Mouse (Mus musculus) WW6 (cell line): ENCODE data around the gene Arhgap29.

Source experiments
- DNase-seq: peaks from one replicate; pipeline ENCODE4 v3.0.0-alpha.2; 2013; ENCODE audit warnings: low read depth, low spot score

Gene Arhgap29

GRCm38 (mm10) chr3:121952041-121952591 lies at the start of gene Arhgap29:
TSS of gene Arhgap29 (plus strand) at chr3:121952541.
- no peak for DNase-seq

GRCm38 (mm10) chr3:121902729-121903128 lies 49.6 kb upstream of the Arhgap29 start:
- DNase-seq: no peak

- DNase-seq: no peak
Observed at GRCm38 (mm10) chr3:121903286-121903685, 49.1 kb upstream of the Arhgap29 start.

GRCm38 (mm10) chr3:121903695-121904094 lies 48.6 kb upstream of the Arhgap29 start:
- no peak for DNase-seq

- no peak for DNase-seq
Observed at GRCm38 (mm10) chr3:121904476-121904875, 47.9 kb upstream of the Arhgap29 start.

- DNase-seq: no peak
Observed at GRCm38 (mm10) chr3:121906623-121907022, 45.7 kb upstream of the Arhgap29 start.

- no peak for DNase-seq
Observed at GRCm38 (mm10) chr3:121909155-121909554, 43.2 kb upstream of the Arhgap29 start.

GRCm38 (mm10) chr3:121913476-121913875 lies 38.9 kb upstream of the Arhgap29 start:
- no peak for DNase-seq

GRCm38 (mm10) chr3:121914459-121915185 lies 37.7 kb upstream of the Arhgap29 start:
- no peak for DNase-seq

- DNase-seq: no peak
Observed at GRCm38 (mm10) chr3:121915191-121915590, 37.1 kb upstream of the Arhgap29 start.

GRCm38 (mm10) chr3:121916802-121917532 lies 35.4 kb upstream of the Arhgap29 start:
- DNase-seq: no peak

- DNase-seq: no peak
Observed at GRCm38 (mm10) chr3:121917658-121918057, 34.7 kb upstream of the Arhgap29 start.

- no peak for DNase-seq
Observed at GRCm38 (mm10) chr3:121919961-121920360, 32.4 kb upstream of the Arhgap29 start.

GRCm38 (mm10) chr3:121920769-121921168 lies 31.6 kb upstream of the Arhgap29 start:
- DNase-seq: no peak

- DNase-seq: no peak
Observed at GRCm38 (mm10) chr3:121924768-121925486, 27.4 kb upstream of the Arhgap29 start.

- DNase-seq: no peak
Observed at GRCm38 (mm10) chr3:121927601-121928000, 24.7 kb upstream of the Arhgap29 start.

GRCm38 (mm10) chr3:121932815-121933214 lies 19.5 kb upstream of the Arhgap29 start:
- no peak for DNase-seq

- no peak for DNase-seq
Observed at GRCm38 (mm10) chr3:121936241-121936640, 16.1 kb upstream of the Arhgap29 start.

GRCm38 (mm10) chr3:121937036-121937435 lies 15.3 kb upstream of the Arhgap29 start:
- DNase-seq: no peak

GRCm38 (mm10) chr3:121939658-121940057 lies 12.7 kb upstream of the Arhgap29 start:
- no peak for DNase-seq

- no peak for DNase-seq
Observed at GRCm38 (mm10) chr3:121940094-121940889, 12.0 kb upstream of the Arhgap29 start.
